Mouse (Mus musculus): ENCODE measurements around the gene B130006D01Rik. TPM values are rescaled to one million over a fixed set of nuclear protein-coding genes. Genes with fewer than 3 reads are reported as not detected.
A peak's percentile ranks its signal among the peaks of the same experiment; 100 is the strongest.

B130006D01Rik gene
- polyA plus RNA-seq, 1 experiment from 2014 or later = 1.1 TPM

GRCm38 (mm10) chr11:95688515-95688914 lies 34.9 kb upstream of the B130006D01Rik start:
- Histone ChIP-seq H3K9me3 (ENCODE audit: control insufficient read depth, low read length) (no peaks in the 10 kb centered on the region), H3K4me3 (ENCODE audit: low read depth, low read length) (no peak overlapping the region), H3K4me1 (replicated peaks; ENCODE audit: control insufficient read depth, insufficient read depth, low read length) (peaks cover 4% of the 10 kb centered on the region; the same call in 1 of the 2 replicates), H3K4me2 (ENCODE audit: low read length) (no peak overlapping the region), H3K36me3 (ENCODE audit: control insufficient read depth, insufficient read depth, low read length) (no peaks in the 10 kb centered on the region), H3K27me3 (replicated peaks; ENCODE audit: control insufficient read depth, insufficient read depth, low read length) (no peaks in the 10 kb centered on the region), H3K9ac (ENCODE audit: low read length) (no peak overlapping the region), H3K27ac (ENCODE audit: low read depth) (peak overlapping the region; percentile 22; the same call in 1 of the 2 replicates)
- ATAC-seq (replicated peaks; ENCODE audit: low FRiP score, low TSS enrichment, low read depth) (no peak), DNase-seq (ENCODE audit: low spot score) (no peak)
- 65% methylated on average over 6 of the region's 6 CpGs for WGBS

DNA sequence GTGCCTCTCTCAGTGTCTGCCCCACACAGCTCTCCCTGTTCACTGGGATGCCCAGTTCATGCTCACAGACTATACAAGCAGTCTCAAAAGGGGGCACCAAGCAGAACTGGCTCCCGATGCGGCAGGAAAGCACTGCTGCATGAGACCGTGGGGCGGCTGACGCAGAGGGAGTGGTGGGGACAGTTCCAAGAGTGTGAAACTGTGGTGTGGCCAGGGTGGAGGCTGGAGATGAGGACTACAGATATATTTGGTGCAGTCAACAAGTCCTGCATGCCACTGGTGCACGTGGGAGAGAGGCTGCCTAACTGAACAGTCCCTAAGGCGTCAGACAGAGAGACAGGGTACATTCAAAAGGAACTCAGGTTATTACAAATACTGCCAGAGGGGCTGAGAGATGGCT lies 34.4 kb upstream of the B130006D01Rik start:
- H3K4me3 ChIP-seq (ENCODE audit: low read depth, low read length) = no peak overlapping the region
- ATAC-seq (replicated peaks; ENCODE audit: low FRiP score, low TSS enrichment, low read depth) (no peak), DNase-seq (ENCODE audit: low spot score) (no peak)
- H3K36me3 ChIP-seq (ENCODE audit: control insufficient read depth, insufficient read depth, low read length) = no peaks in the 10 kb centered on the region
- no peaks in the 10 kb centered on the region for H3K9me3 ChIP-seq (ENCODE audit: control insufficient read depth, low read length)
- peaks cover 4% of the 10 kb centered on the region; the same call in 1 of the 2 replicates for H3K4me1 ChIP-seq (replicated peaks; ENCODE audit: control insufficient read depth, insufficient read depth, low read length)
- no peak overlapping the region for H3K9ac ChIP-seq (ENCODE audit: low read length)
- 64% methylated on average over 7 of the region's 7 CpGs for WGBS
- H3K27ac ChIP-seq (ENCODE audit: low read depth) = peak overlapping the region; percentile 22; the same call in 1 of the 2 replicates
- no peaks in the 10 kb centered on the region for H3K27me3 ChIP-seq (replicated peaks; ENCODE audit: control insufficient read depth, insufficient read depth, low read length)
- no peak overlapping the region for H3K4me2 ChIP-seq (ENCODE audit: low read length)

GRCm38 (mm10) chr11:95689544-95689943 lies 33.8 kb upstream of the B130006D01Rik start:
- DNase-seq (ENCODE audit: low spot score) = no peak
- H3K4me2 ChIP-seq (ENCODE audit: low read length) = no peak overlapping the region
- no peak overlapping the region for H3K4me3 ChIP-seq (ENCODE audit: low read depth, low read length)
- ATAC-seq (replicated peaks; ENCODE audit: low FRiP score, low TSS enrichment, low read depth) = no peak
- H3K9ac ChIP-seq (ENCODE audit: low read length) = no peak overlapping the region
- H3K27me3 ChIP-seq (replicated peaks; ENCODE audit: control insufficient read depth, insufficient read depth, low read length) = no peaks in the 10 kb centered on the region
- WGBS = 83% methylated on average over 3 of the region's 3 CpGs
- no peak overlapping the region for H3K27ac ChIP-seq (ENCODE audit: low read depth)
- peaks cover 4% of the 10 kb centered on the region; the same call in 1 of the 2 replicates for H3K4me1 ChIP-seq (replicated peaks; ENCODE audit: control insufficient read depth, insufficient read depth, low read length)
- H3K9me3 ChIP-seq (ENCODE audit: control insufficient read depth, low read length) = no peaks in the 10 kb centered on the region
- no peaks in the 10 kb centered on the region for H3K36me3 ChIP-seq (ENCODE audit: control insufficient read depth, insufficient read depth, low read length)

GRCm38 (mm10) chr11:95698541-95698940 lies 24.8 kb upstream of the B130006D01Rik start:
- Histone ChIP-seq H3K27me3 (replicated peaks; ENCODE audit: control insufficient read depth, insufficient read depth, low read length) (no peaks in the 10 kb centered on the region), H3K27ac (ENCODE audit: low read depth) (no peak overlapping the region), H3K9ac (ENCODE audit: low read length) (no peak overlapping the region), H3K36me3 (ENCODE audit: control insufficient read depth, insufficient read depth, low read length) (no peaks in the 10 kb centered on the region), H3K4me3 (ENCODE audit: low read depth, low read length) (no peak overlapping the region), H3K9me3 (ENCODE audit: control insufficient read depth, low read length) (no peaks in the 10 kb centered on the region), H3K4me2 (ENCODE audit: low read length) (no peak overlapping the region), H3K4me1 (replicated peaks; ENCODE audit: control insufficient read depth, insufficient read depth, low read length) (no peaks in the 10 kb centered on the region)
- DNase-seq (ENCODE audit: low spot score) (no peak), ATAC-seq (replicated peaks; ENCODE audit: low FRiP score, low TSS enrichment, low read depth) (no peak)
- WGBS = 84% methylated on average over 5 of the region's 5 CpGs

DNA sequence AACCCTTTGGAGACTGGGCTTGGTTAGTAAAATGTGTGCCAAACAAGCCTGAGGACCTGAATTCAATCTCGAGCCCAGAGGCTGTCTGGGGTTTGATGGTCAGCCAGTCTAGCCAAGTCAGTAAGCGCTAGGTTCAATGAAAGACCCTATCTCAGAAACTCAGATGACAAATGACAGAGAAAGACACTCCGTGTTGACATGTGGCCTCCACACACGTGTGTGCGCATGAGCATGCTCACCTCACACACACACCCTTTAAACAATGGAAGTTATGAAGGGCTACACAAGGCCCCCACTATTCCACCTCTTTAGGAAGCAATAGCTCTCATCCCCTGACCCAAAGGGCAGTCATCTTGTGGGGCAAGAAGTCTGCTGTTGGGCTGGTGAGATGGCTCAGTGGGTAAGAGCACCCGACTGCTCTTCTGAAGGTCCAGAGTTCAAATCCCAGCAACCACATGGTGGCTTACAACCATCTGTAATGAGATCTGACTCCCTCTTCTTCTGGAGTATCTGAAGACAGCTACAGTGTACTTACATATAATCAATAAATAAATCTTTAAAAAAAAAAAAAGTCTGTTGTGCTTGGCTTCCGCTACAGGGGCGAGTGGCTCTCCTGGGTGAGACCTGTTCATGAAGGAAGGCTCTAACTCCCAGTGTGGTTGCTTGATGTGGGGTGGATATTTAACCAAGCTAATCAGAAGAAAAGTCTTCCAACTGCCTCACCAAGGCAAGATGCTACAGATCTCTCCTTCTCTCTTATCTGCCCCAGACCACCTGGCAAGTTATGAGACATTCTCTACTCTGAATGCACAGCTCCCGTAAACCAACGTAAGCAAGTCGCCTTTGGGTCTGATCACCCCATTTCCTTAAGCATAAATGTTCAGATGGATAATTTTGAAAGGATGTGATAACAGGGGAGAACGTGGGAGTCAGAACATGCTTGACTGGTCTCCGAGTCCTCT lies 22.3 kb upstream of the B130006D01Rik start:
- no peak for DNase-seq (ENCODE audit: low spot score)
- Histone ChIP-seq H3K4me3 (ENCODE audit: low read depth, low read length) (no peak overlapping the region), H3K9ac (ENCODE audit: low read length) (no peak overlapping the region), H3K4me1 (replicated peaks; ENCODE audit: control insufficient read depth, insufficient read depth, low read length) (no peaks in the 10 kb centered on the region), H3K27ac (ENCODE audit: low read depth) (no peak overlapping the region), H3K4me2 (ENCODE audit: low read length) (no peak overlapping the region), H3K27me3 (replicated peaks; ENCODE audit: control insufficient read depth, insufficient read depth, low read length) (no peaks in the 10 kb centered on the region), H3K9me3 (ENCODE audit: control insufficient read depth, low read length) (no peaks in the 10 kb centered on the region), H3K36me3 (ENCODE audit: control insufficient read depth, insufficient read depth, low read length) (no peaks in the 10 kb centered on the region)
- no peak for ATAC-seq (replicated peaks; ENCODE audit: low FRiP score, low TSS enrichment, low read depth)
- 89% methylated on average over 13 of the region's 13 CpGs for WGBS

DNA sequence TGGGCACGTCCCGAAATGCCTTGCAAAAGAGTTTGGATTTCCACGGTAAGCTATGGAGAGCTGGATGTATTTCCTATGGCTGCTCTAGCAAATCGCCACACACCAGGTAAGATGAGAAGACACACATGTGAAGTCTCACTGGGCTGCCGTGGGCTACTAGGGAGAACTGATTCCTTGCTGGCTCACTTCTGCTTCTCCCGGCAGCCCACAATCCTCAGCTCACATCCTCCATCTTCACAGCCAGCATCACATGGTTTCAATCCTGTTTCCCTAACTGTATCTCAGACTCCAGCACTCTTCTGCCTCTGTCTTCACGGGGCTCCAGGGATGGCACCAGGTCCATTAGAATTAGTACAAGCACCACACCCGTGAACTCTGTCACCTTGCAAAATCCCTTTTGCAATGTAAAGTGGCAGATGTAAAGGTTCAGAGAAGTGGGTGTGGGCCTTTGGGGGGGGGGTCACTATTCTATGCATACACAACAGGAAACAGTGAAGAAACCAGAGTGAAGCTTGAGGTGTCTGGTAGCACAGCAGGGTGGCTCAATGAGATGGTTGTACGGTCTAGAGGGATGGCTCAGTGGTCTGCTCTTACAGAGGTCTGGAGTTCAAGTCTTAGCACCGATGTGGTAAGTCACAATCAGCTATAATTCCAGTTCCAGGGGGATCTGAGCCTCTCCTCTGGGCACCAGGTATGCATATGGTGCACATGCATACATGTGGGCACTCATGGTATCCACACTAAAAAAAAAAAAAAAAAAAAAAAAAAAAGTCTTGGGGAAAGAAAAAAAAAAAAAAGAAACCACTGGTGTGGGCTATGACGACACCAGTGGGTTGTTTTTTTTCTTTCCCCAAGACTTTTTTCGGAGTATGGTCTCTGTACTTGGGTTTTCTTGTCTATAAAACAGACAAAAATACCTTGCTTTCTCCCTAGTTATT lies 19.1 kb upstream of the B130006D01Rik start:
- no peak for DNase-seq (ENCODE audit: low spot score)
- no peak for ATAC-seq (replicated peaks; ENCODE audit: low FRiP score, low TSS enrichment, low read depth)
- no peaks in the 10 kb centered on the region for H3K36me3 ChIP-seq (ENCODE audit: control insufficient read depth, insufficient read depth, low read length)
- H3K4me3 ChIP-seq (ENCODE audit: low read depth, low read length) = no peak overlapping the region
- 92% methylated on average over 12 of the region's 12 CpGs for WGBS
- no peak overlapping the region for H3K27ac ChIP-seq (ENCODE audit: low read depth)
- H3K4me2 ChIP-seq (ENCODE audit: low read length) = no peak overlapping the region
- no peaks in the 10 kb centered on the region for H3K27me3 ChIP-seq (replicated peaks; ENCODE audit: control insufficient read depth, insufficient read depth, low read length)
- no peak overlapping the region for H3K9ac ChIP-seq (ENCODE audit: low read length)
- no peaks in the 10 kb centered on the region for H3K4me1 ChIP-seq (replicated peaks; ENCODE audit: control insufficient read depth, insufficient read depth, low read length)
- no peaks in the 10 kb centered on the region for H3K9me3 ChIP-seq (ENCODE audit: control insufficient read depth, low read length)

DNA sequence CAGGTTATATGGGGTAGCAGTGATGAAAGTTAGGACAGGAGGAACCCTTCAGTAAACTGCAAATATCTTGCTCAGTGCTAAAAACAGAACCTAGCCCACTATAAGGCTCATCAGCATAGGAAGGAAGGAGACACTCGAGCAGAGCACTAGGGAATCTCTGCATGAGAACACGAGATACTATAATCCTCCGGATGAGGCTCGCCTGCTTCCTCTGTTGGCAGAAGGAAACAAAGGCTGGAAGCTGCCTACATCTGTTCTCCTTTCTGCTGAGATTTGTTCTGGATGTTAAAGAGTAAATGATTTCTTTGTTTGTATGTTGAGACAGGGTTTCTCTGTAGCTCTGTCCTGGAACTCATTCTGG lies 18.4 kb upstream of the B130006D01Rik start:
- Histone ChIP-seq H3K4me2 (ENCODE audit: low read length) (no peak overlapping the region), H3K9ac (ENCODE audit: low read length) (no peak overlapping the region), H3K36me3 (ENCODE audit: control insufficient read depth, insufficient read depth, low read length) (no peaks in the 10 kb centered on the region), H3K27me3 (replicated peaks; ENCODE audit: control insufficient read depth, insufficient read depth, low read length) (no peaks in the 10 kb centered on the region), H3K4me1 (replicated peaks; ENCODE audit: control insufficient read depth, insufficient read depth, low read length) (no peaks in the 10 kb centered on the region), H3K9me3 (ENCODE audit: control insufficient read depth, low read length) (no peaks in the 10 kb centered on the region), H3K27ac (ENCODE audit: low read depth) (no peak overlapping the region), H3K4me3 (ENCODE audit: low read depth, low read length) (no peak overlapping the region)
- ATAC-seq (replicated peaks; ENCODE audit: low FRiP score, low TSS enrichment, low read depth) (no peak), DNase-seq (ENCODE audit: low spot score) (no peak)
- WGBS = 76% methylated on average over 4 of the region's 4 CpGs

DNA sequence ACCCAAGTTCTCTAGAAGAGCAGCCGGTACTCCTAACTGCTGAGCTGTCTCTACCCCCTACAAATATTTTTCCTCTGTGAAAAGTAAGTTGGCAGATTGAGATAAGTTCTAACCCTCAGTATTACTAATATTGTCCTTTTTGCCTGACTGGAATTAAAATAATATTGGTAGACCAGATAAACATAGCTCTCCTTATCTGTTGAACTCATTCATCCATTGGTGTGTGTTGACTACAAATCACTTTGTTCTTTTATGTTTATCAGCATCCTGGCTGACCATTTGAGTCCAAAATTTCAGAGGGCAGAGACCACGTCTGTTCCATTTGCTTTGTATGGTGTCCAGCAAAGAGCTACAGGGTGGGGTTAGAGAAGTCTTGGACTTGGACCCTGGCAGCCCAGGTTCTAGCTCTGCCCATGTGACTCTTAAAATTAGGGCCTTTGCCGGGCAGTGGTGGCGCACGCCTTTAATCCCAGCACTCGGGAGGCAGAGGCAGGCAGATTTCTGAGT lies 13.8 kb upstream of the B130006D01Rik start:
- H3K27ac ChIP-seq (ENCODE audit: low read depth) = no peak overlapping the region
- no peaks in the 10 kb centered on the region for H3K27me3 ChIP-seq (replicated peaks; ENCODE audit: control insufficient read depth, insufficient read depth, low read length)
- WGBS = 90% methylated on average over 6 of the region's 6 CpGs
- H3K4me2 ChIP-seq (ENCODE audit: low read length) = no peak overlapping the region
- no peak for ATAC-seq (replicated peaks; ENCODE audit: low FRiP score, low TSS enrichment, low read depth)
- no peak overlapping the region for H3K9ac ChIP-seq (ENCODE audit: low read length)
- peaks cover 5% of the 10 kb centered on the region for H3K4me1 ChIP-seq (replicated peaks; ENCODE audit: control insufficient read depth, insufficient read depth, low read length)
- no peaks in the 10 kb centered on the region for H3K9me3 ChIP-seq (ENCODE audit: control insufficient read depth, low read length)
- DNase-seq (ENCODE audit: low spot score) = no peak
- H3K4me3 ChIP-seq (ENCODE audit: low read depth, low read length) = no peak overlapping the region
- H3K36me3 ChIP-seq (ENCODE audit: control insufficient read depth, insufficient read depth, low read length) = no peaks in the 10 kb centered on the region

Data from intestine, embryonic 14.5 days (tissue).